14 mouse cellular contexts compared by ENCODE assay signal in the genomic region with DNA sequence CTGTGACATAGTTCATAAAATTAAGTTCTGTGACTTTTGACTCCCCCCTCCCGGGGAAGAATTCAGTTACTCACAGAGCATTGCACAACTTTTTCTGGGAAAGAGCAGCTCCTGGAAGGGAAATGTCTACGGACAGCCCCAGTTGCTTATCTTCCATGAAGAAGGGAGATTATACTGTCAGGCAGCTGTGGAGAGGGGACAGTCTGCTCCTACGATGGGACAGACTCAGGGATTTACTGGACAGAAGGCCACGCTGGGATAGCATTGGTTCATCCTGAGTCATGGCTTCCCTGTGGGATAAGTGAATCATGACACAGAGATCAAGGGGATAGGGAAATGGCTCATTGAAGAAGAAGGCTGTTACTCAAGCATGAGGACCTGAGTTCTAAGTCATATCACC.
DNase-seq lines count a peak whose midpoint lies in the region; ATAC-seq and TF ChIP-seq lines count a peak whose summit lies in the region.
"Had no signal": no experiment of that assay in that cellular context is flagged by ENCODE, and none has a peak within 500 bp of the region (broad histone marks: within the 10 kb centered on the region; RNA-seq: fewer than 3 reads in every experiment).

No protein-coding gene starts in this region.

- H3K27me3 ChIP-seq in lung, postnatal 0 days (replicated peaks; ENCODE audit: insufficient read depth, low read length), result no peaks in the 10 kb centered on the region
- no peaks in the 10 kb centered on the region for H3K27me3 ChIP-seq in heart, embryonic 10.5 days (ENCODE audit: insufficient read depth, poor library complexity, severe bottlenecking)
- H3K27me3 ChIP-seq in cerebellum, adult 2 months (ENCODE audit: control insufficient read depth, insufficient read depth, low read length), result no peaks in the 10 kb centered on the region
- H3K27me3 ChIP-seq: liver, embryonic 12.5 days had no signal

- no peak for TF ChIP-seq CTCF in lung, postnatal 0 days (IDR thresholded peaks at IDR 0.05)
- TF ChIP-seq CTCF in cerebellum, adult 2 months (IDR thresholded peaks at IDR 0.05; ENCODE audit: borderline replicate concordance, insufficient read depth, low read depth, low read length), result no peak

- H3K4me1 ChIP-seq in lung, postnatal 0 days (ENCODE audit: insufficient read depth, low read depth, low read length), result peaks cover 3% of the 10 kb centered on the region; the same call in 1 of the 2 replicates
- peaks cover 75% of the 10 kb centered on the region for H3K4me1 ChIP-seq in heart, embryonic 10.5 days
- no peaks in the 10 kb centered on the region for H3K4me1 ChIP-seq in cerebellum, adult 2 months (ENCODE audit: control insufficient read depth, insufficient read depth, low read length)

- TF ChIP-seq EP300 in lung, postnatal 0 days (IDR thresholded peaks at IDR 0.05), result peak; percentile 98

- intact Hi-C loops in heart, postnatal 25 days (cut with DNase I), result no loop called here

- H3K4me3 ChIP-seq in lung, postnatal 0 days (ENCODE audit: low read depth, low read length), result no peak overlapping the region
- no peak overlapping the region for H3K4me3 ChIP-seq in heart, embryonic 10.5 days
- H3K4me3 ChIP-seq in cerebellum, adult 2 months (replicated peaks; ENCODE audit: insufficient read depth, low read depth, low read length), result no peak overlapping the region
- H3K4me3 ChIP-seq: forebrain, embryonic 10.5 days; liver, embryonic 12.5 days had no signal

- no peak overlapping the region for H3K4me2 ChIP-seq in lung, postnatal 0 days (replicated peaks; ENCODE audit: low read depth, low read length)
- H3K4me2 ChIP-seq: liver, embryonic 12.5 days had no signal

- H3K9me3 ChIP-seq in lung, postnatal 0 days (ENCODE audit: low read length), result no peaks in the 10 kb centered on the region
- no peaks in the 10 kb centered on the region for H3K9me3 ChIP-seq in heart, embryonic 10.5 days
- H3K9me3 ChIP-seq: forebrain, embryonic 10.5 days; liver, embryonic 12.5 days had no signal

- WGBS in lung, postnatal 0 days, result 47% methylated on average over 4 of the region's 4 CpGs
- WGBS in heart, embryonic 10.5 days, result 30% methylated on average over 4 of the region's 4 CpGs
- 78% methylated on average over 4 of the region's 4 CpGs for WGBS in cerebellum, adult 2 months

- peak; percentile 62 to 68 for DNase-seq in heart, adult 18-20 months
- DNase-seq in heart, postnatal 25 days (ENCODE audit: low spot score), result no peak
- peak; percentile 95 for DNase-seq in lung, postnatal 0 days (ENCODE audit: low spot score)
- DNase-seq in lung, postnatal 14 days, result no peak
- no peak for DNase-seq in heart, embryonic 10.5 days (ENCODE audit: low spot score)
- DNase-seq in yolk sac, embryonic 10.5 days (ENCODE audit: low spot score), result peak; percentile 82
- no peak for DNase-seq in cerebellum, adult 2 months
- no peak for DNase-seq in frontal cortex, adult 2 months (ENCODE audit: extremely low spot score in 1 of 2, low spot score in 1 of 2)
- DNase-seq: cerebellum, adult 9-11 months; thymus, postnatal 4 days had no signal

- TF ChIP-seq POLR2A in cerebellum, adult 2 months (IDR thresholded peaks at IDR 0.05; ENCODE audit: borderline replicate concordance, insufficient read depth, low read length), result no peak

- peak overlapping the region; percentile 17; the same call in 1 of the 2 replicates for H3K27ac ChIP-seq in lung, postnatal 0 days (ENCODE audit: low read length)
- H3K27ac ChIP-seq in heart, embryonic 10.5 days, result 0 out of 2 replicates have a peak overlapping the region, but pooled peaks have one; percentile 13
- no peak overlapping the region for H3K27ac ChIP-seq in cerebellum, adult 2 months (ENCODE audit: insufficient read depth, low read length)
- H3K27ac ChIP-seq: forebrain, embryonic 10.5 days; liver, embryonic 12.5 days had no signal

- no peak overlapping the region for H3K9ac ChIP-seq in lung, postnatal 0 days (replicated peaks; ENCODE audit: low read depth)
- H3K9ac ChIP-seq: liver, embryonic 12.5 days had no signal

- ATAC-seq in lung, postnatal 0 days, result peak; percentile 72
- ATAC-seq: CD4-positive, CD25-positive, alpha-beta regulatory T cell, adult 4 months; intestine, postnatal 0 days; liver, embryonic 12.5 days had no signal

- H3K36me3 ChIP-seq in lung, postnatal 0 days (ENCODE audit: insufficient read depth, low read length), result no peaks in the 10 kb centered on the region
- H3K36me3 ChIP-seq in heart, embryonic 10.5 days, result peaks cover 10% of the 10 kb centered on the region; the same call in 1 of the 2 replicates
- H3K36me3 ChIP-seq: forebrain, embryonic 10.5 days; liver, embryonic 12.5 days had no signal

Comparison
In these comparisons a context has a peak if more than half of its experiments do, and no peak if none do; other contexts are left out.
1. DNase-seq: peak in heart, adult 18-20 months (2 of 2), lung, postnatal 0 days (single experiment) and yolk sac, embryonic 10.5 days (single experiment); none in heart, postnatal 25 days (single experiment), lung, postnatal 14 days (single experiment), heart, embryonic 10.5 days (single experiment), cerebellum, adult 2 months (0 of 2) and frontal cortex, adult 2 months (0 of 2).